Mouse (Mus musculus): ENCODE data around the gene Nkx2-3. TPM values are rescaled to one million over a fixed set of nuclear protein-coding genes. Genes with fewer than 3 reads are reported as not detected.

Nkx2-3 gene
- total RNA-seq, 2 experiments from 2014 or later, result 0.64 TPM; not detected in 1

DNA sequence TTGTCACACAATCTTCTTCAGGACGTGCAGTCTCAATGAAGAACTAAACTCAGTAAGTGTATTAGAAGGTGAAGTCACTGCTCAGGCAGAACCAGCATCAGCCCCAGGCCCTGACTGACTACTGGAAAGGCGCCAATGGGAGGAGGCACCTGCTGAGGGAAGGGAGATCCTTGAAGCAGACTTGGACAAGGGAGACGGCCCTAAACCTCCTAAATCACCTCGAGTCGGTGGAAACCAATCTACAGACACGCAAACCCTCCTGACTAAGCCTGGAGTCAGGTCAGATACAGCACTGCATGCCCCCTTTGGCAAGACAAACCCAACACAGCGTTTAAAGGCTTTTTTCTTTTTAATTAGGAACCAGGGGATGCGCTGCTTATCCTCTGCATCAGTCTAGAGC is 51.3 kb downstream of the Nkx2-3 start:
- ATAC-seq (replicated peaks; ENCODE audit: poor library complexity), result no peak

Other genes starting within 250 kb of the Nkx2-3 start
- gene Hpse2, start 224.0 kb upstream of the Nkx2-3 start, total RNA-seq (2015), result not detected in 2 replicates
- not detected in 2 replicates for gene Hpse2, start 224.0 kb upstream of the Nkx2-3 start, total RNA-seq (2017)
- 0.02 and 0.12 TPM in 2 replicates for gene Cnnm1, start 171.9 kb upstream of the Nkx2-3 start, total RNA-seq (2015)
- 0.14 and 0.17 TPM in 2 replicates for gene Cnnm1, start 171.9 kb upstream of the Nkx2-3 start, total RNA-seq (2017)
- 21.0 and 21.3 TPM in 2 replicates for gene Got1, start 87.7 kb upstream of the Nkx2-3 start, total RNA-seq (2015)
- 17.9 and 19.8 TPM in 2 replicates for gene Got1, start 87.7 kb upstream of the Nkx2-3 start, total RNA-seq (2017)
- 26.6 and 29.2 TPM in 2 replicates for gene Slc25a28, start 62.6 kb downstream of the Nkx2-3 start, total RNA-seq (2015)
- gene Slc25a28, start 62.6 kb downstream of the Nkx2-3 start, total RNA-seq (2017), result 39.5 and 43.3 TPM in 2 replicates
- gene Entpd7, start 77.3 kb downstream of the Nkx2-3 start, total RNA-seq (2015), result 20.7 and 21.7 TPM in 2 replicates
- 5.3 and 9.3 TPM in 2 replicates for gene Entpd7, start 77.3 kb downstream of the Nkx2-3 start, total RNA-seq (2017)
- 38.6 and 39.0 TPM in 2 replicates for gene Cutc, start 140.7 kb downstream of the Nkx2-3 start, total RNA-seq (2015)
- 18.1 and 28.1 TPM in 2 replicates for gene Cutc, start 140.7 kb downstream of the Nkx2-3 start, total RNA-seq (2017)
- gene Cox15, start 140.7 kb downstream of the Nkx2-3 start, total RNA-seq (2015), result 14.0 and 15.4 TPM in 2 replicates
- 13.6 and 42.0 TPM in 2 replicates for gene Cox15, start 140.7 kb downstream of the Nkx2-3 start, total RNA-seq (2017)
- gene Abcc2, start 169.9 kb downstream of the Nkx2-3 start, total RNA-seq (2015), result 4.1 and 7.2 TPM in 2 replicates
- gene Abcc2, start 169.9 kb downstream of the Nkx2-3 start, total RNA-seq (2017), result 1.6 and 2.4 TPM in 2 replicates

Measured in megakaryocyte progenitor cell, adult 5-6 weeks (primary cell).